Comparison of ENCODE assay signal across 8 mouse cellular contexts in genomic region chrX:167382047-167382853, GRCm38 (mm10). TPM values are rescaled to one million over a fixed set of nuclear protein-coding genes. Genes with fewer than 3 reads are reported as not detected.
DNase-seq lines count a peak whose midpoint lies in the region; ATAC-seq and TF ChIP-seq lines count a peak whose summit lies in the region.

TSS of gene Prps2 (minus strand) at chrX:167382749.

- intact Hi-C loops in heart, postnatal 14 days (cut with DNase I), result no loop called here

- ATAC-seq in forebrain, embryonic 15.5 days (replicated peaks), result peak; percentile 94
- peak; percentile 95 for ATAC-seq in lung, embryonic 14.5 days (ENCODE audit: insufficient read depth)
- ATAC-seq in neutrophil, adult 5-6 weeks (ENCODE audit: extremely low read depth, insufficient number of reproducible peaks, low FRiP score, poor library complexity, severe bottlenecking), result peak; percentile 59

- DNase-seq in c-Kit-positive CD71-positive TER-119-positive erythroid progenitor cells, embryonic 14.5 days (ENCODE audit: low spot score), result peak; percentile 45
- DNase-seq in heart, postnatal 14 days, result peak; percentile 22 to 26
- peak; percentile 23 to 24 for DNase-seq in layer of hippocampus, adult 2 months (ENCODE audit: low spot score in 2 of 2)
- DNase-seq in lung, embryonic 14.5 days, result peak; percentile 60
- DNase-seq in testis, postnatal 14 days (ENCODE audit: low spot score), result peak; percentile 8

- peak within 1 kb of the TSS; percentile 82 for H3K4me2 ChIP-seq in forebrain, embryonic 15.5 days (replicated peaks)
- peak within 1 kb of the TSS; percentile 72 for H3K4me2 ChIP-seq in lung, embryonic 14.5 days

- peak within 1 kb of the TSS; percentile 84 for H3K4me3 ChIP-seq in ES-Bruce4 (ENCODE audit: low read depth, low read length)
- H3K4me3 ChIP-seq in forebrain, embryonic 15.5 days, result peak within 1 kb of the TSS; percentile 65
- peak within 1 kb of the TSS; percentile 69 for H3K4me3 ChIP-seq in layer of hippocampus, adult 2 months
- peak within 1 kb of the TSS; percentile 56 for H3K4me3 ChIP-seq in lung, embryonic 14.5 days (ENCODE audit: low read depth, low read length)

- 24% methylated on average over 43 of the region's 47 CpGs for WGBS in forebrain, embryonic 15.5 days
- 9% methylated on average over 44 of the region's 47 CpGs for whole genome bisulfite sequencing in lung, embryonic 14.5 days

- H3K36me3 ChIP-seq in ES-Bruce4 (ENCODE audit: control insufficient read depth, insufficient read depth, low read length, poor library complexity, severe bottlenecking), result no peaks in the 10 kb centered on the region
- no peaks in the 10 kb centered on the region for H3K36me3 ChIP-seq in forebrain, embryonic 15.5 days
- no peaks in the 10 kb centered on the region for H3K36me3 ChIP-seq in lung, embryonic 14.5 days (ENCODE audit: insufficient read depth)

- peak within 1 kb of the TSS; percentile 67 for H3K9ac ChIP-seq in ES-Bruce4 (ENCODE audit: low read depth, poor library complexity, severe bottlenecking)
- peak within 1 kb of the TSS; percentile 63 for H3K9ac ChIP-seq in forebrain, embryonic 15.5 days (replicated peaks)
- peak within 1 kb of the TSS; percentile 60 for H3K9ac ChIP-seq in lung, embryonic 14.5 days

- TF ChIP-seq POLR2A in ES-Bruce4 (IDR thresholded peaks at IDR 0.05; ENCODE audit: insufficient read depth, low read length), result no peak

- H3K27me3 ChIP-seq in ES-Bruce4 (ENCODE audit: control insufficient read depth, insufficient read depth, low read length, poor library complexity, severe bottlenecking), result no peaks in the 10 kb centered on the region
- H3K27me3 ChIP-seq in forebrain, embryonic 15.5 days, result no peaks in the 10 kb centered on the region
- no peaks in the 10 kb centered on the region for H3K27me3 ChIP-seq in lung, embryonic 14.5 days (ENCODE audit: insufficient read depth, low read length)

- H3K9me3 ChIP-seq in ES-Bruce4 (replicated peaks; ENCODE audit: control insufficient read depth, insufficient read depth, low read length, poor library complexity, severe bottlenecking), result no peaks in the 10 kb centered on the region
- H3K9me3 ChIP-seq in forebrain, embryonic 15.5 days, result no peaks in the 10 kb centered on the region
- no peaks in the 10 kb centered on the region for H3K9me3 ChIP-seq in lung, embryonic 14.5 days (ENCODE audit: low read depth, low read length)

- H3K27ac ChIP-seq in ES-Bruce4 (ENCODE audit: insufficient read depth, low read length), result no peak within 1 kb of the TSS
- H3K27ac ChIP-seq in forebrain, embryonic 15.5 days (replicated peaks), result no peak within 1 kb of the TSS
- H3K27ac ChIP-seq in layer of hippocampus, adult 2 months, result peak within 1 kb of the TSS; percentile 89
- H3K27ac ChIP-seq in lung, embryonic 14.5 days (ENCODE audit: low read depth), result peak within 1 kb of the TSS; percentile 83; the same call in 1 of the 2 replicates

- peaks cover 2% of the 10 kb centered on the region for H3K4me1 ChIP-seq in ES-Bruce4 (ENCODE audit: control insufficient read depth, insufficient read depth, low read length)
- H3K4me1 ChIP-seq in forebrain, embryonic 15.5 days, result no peaks in the 10 kb centered on the region
- no peaks in the 10 kb centered on the region for H3K4me1 ChIP-seq in lung, embryonic 14.5 days (ENCODE audit: insufficient read depth)

- no peak for TF ChIP-seq CTCF in ES-Bruce4 (IDR thresholded peaks at IDR 0.05; ENCODE audit: low read depth, low read length)
- no peak for TF ChIP-seq CTCF in layer of hippocampus, adult 2 months (conservative IDR thresholded peaks at IDR 0.05)
- no peak for TF ChIP-seq CTCF in lung, embryonic 14.5 days (IDR thresholded peaks at IDR 0.05; ENCODE audit: low read depth)

- TF ChIP-seq EP300 in ES-Bruce4 (IDR thresholded peaks at IDR 0.05; ENCODE audit: insufficient read depth, low read depth, low read length), result no peak

RNA-seq across cellular contexts. Expression of gene Prps2, which starts in this region (rescaled TPM):
- polyA plus RNA-seq in ES-Bruce4 (2011; ENCODE audit: insufficient read depth, insufficient read length, low read depth, missing spikeins), result 30.1 and 31.7 TPM in 2 replicates
- polyA plus RNA-seq in forebrain, embryonic 15.5 days (2015; fragmentation: Nextera tagmentation; extraction: Ambion mirVana), result 12.0 and 12.2 TPM in 2 replicates
- total RNA-seq in heart, postnatal 14 days (2021), result 10 to 100 TPM; 11.2 to 12.8 TPM
- total RNA-seq in layer of hippocampus, adult 2 months (2021), result 10 to 100 TPM; 22.4 to 24.7 TPM
- polyA plus RNA-seq in lung, embryonic 14.5 days (2014; fragmentation: Nextera tagmentation; extraction: Ambion mirVana), result 27.9 and 31.8 TPM in 2 replicates
- total RNA-seq in neutrophil, adult 5-6 weeks (2017), result 26.8 and 30.5 TPM in 2 replicates

Comparison
In these comparisons a context has a peak if more than half of its experiments do, and no peak if none do; other contexts are left out.
1. H3K27ac ChIP-seq: peak in layer of hippocampus, adult 2 months (single experiment) and lung, embryonic 14.5 days (single experiment); none in ES-Bruce4 (single experiment) and forebrain, embryonic 15.5 days (single experiment).
2. DNase-seq: peak in every context shown above with its lines; median percentile 60 in lung, embryonic 14.5 days; 45 in c-Kit-positive CD71-positive TER-119-positive erythroid progenitor cells, embryonic 14.5 days; 24 in heart, postnatal 14 days; 24 in layer of hippocampus, adult 2 months; 8 in testis, postnatal 14 days.
3. Peak in every context shown above with its lines, with median percentiles within 50 percentile points of each other: H3K4me3 ChIP-seq, H3K9ac ChIP-seq and ATAC-seq.